Mouse (Mus musculus) T-helper 2 cell (primary cell): Measurements from ENCODE around the gene Gpbp1.

Source experiments
- in situ Hi-C: fragments of 300-600 bp; cut with MboI, MseI; formaldehyde crosslinking; loops from one replicate; pipeline ENCODE4 v1.15.1; 2025; ENCODE audit warnings: high pct_unique_total_duplicates

Gene Gpbp1

GRCm38 (mm10) chr13:111467350-111467749, 22.6 kb downstream of the Gpbp1 start:
- in situ Hi-C loops: loop anchor here (10.0 kb wide), 1 partner anchor 277 kb away; no protein-coding TSS in a partner anchor

- in situ Hi-C loops: loop anchor here (10.0 kb wide), 1 partner anchor 283 kb away; no protein-coding TSS in a partner anchor
These were observed 28.5 kb downstream of the Gpbp1 start for GRCm38 (mm10) chr13:111461424-111461823.

GRCm38 (mm10) chr13:111456790-111457189, 33.1 kb downstream of the Gpbp1 start:
- in situ Hi-C loops: no loop called here

- in situ Hi-C loops: no loop called here
These were observed 45.6 kb downstream of the Gpbp1 start for GRCm38 (mm10) chr13:111444325-111444724.

- in situ Hi-C loops: no loop called here
These were observed 58.7 kb downstream of the Gpbp1 start for GRCm38 (mm10) chr13:111431174-111431573.

- in situ Hi-C loops: loop anchor here (25.0 kb wide), 1 partner anchor 859 kb away; no protein-coding TSS in a partner anchor
These were observed 68.6 kb downstream of the Gpbp1 start for GRCm38 (mm10) chr13:111421330-111421729.

- in situ Hi-C loops: loop anchor here (25.0 kb wide), 1 partner anchor 856 kb away; no protein-coding TSS in a partner anchor
These were observed 71.8 kb downstream of the Gpbp1 start for GRCm38 (mm10) chr13:111418087-111418486.

GRCm38 (mm10) chr13:111413156-111413555, 76.8 kb downstream of the Gpbp1 start:
- in situ Hi-C loops: loop anchor here (5.0 to 25.0 kb wide), 4 partner anchors 176 to 1016 kb away; partner anchors contain the start of gene Plk2

GRCm38 (mm10) chr13:111410831-111411230, 79.1 kb downstream of the Gpbp1 start:
- in situ Hi-C loops: loop anchor here (5.0 to 25.0 kb wide), 4 partner anchors 174 to 1014 kb away; partner anchors contain the start of gene Plk2

GRCm38 (mm10) chr13:111406859-111407389, 83.0 kb downstream of the Gpbp1 start:
- in situ Hi-C loops: loop anchor here (25.0 kb wide), 1 partner anchor 845 kb away; no protein-coding TSS in a partner anchor

GRCm38 (mm10) chr13:111405956-111406355, 84.0 kb downstream of the Gpbp1 start:
- in situ Hi-C loops: loop anchor here (25.0 kb wide), 1 partner anchor 844 kb away; no protein-coding TSS in a partner anchor

GRCm38 (mm10) chr13:111397600-111398151, 92.2 kb downstream of the Gpbp1 start:
- in situ Hi-C loops: no loop called here

- in situ Hi-C loops: no loop called here
These were observed 92.8 kb downstream of the Gpbp1 start for GRCm38 (mm10) chr13:111397061-111397460.

GRCm38 (mm10) chr13:111395528-111395927, 94.4 kb downstream of the Gpbp1 start:
- in situ Hi-C loops: no loop called here

GRCm38 (mm10) chr13:111394904-111395303, 95.0 kb downstream of the Gpbp1 start:
- in situ Hi-C loops: no loop called here

GRCm38 (mm10) chr13:111394341-111394740, 95.6 kb downstream of the Gpbp1 start:
- in situ Hi-C loops: no loop called here

GRCm38 (mm10) chr13:111393426-111393825, 96.5 kb downstream of the Gpbp1 start:
- in situ Hi-C loops: no loop called here

GRCm38 (mm10) chr13:111391426-111391825, 98.5 kb downstream of the Gpbp1 start:
- in situ Hi-C loops: no loop called here

- in situ Hi-C loops: no loop called here
These were observed 98.9 kb downstream of the Gpbp1 start for GRCm38 (mm10) chr13:111391011-111391410.

GRCm38 (mm10) chr13:111384011-111384985, 105.6 kb downstream of the Gpbp1 start:
- in situ Hi-C loops: no loop called here
